Mouse (Mus musculus) midbrain, embryonic 11.5 days (tissue): ENCODE data around the gene Mfap1b. TPM values are rescaled to one million over a fixed set of nuclear protein-coding genes. Genes with fewer than 3 reads are reported as not detected.
"Not testable (repeated sequence)": the region's sequence is repeated elsewhere in the genome, so short reads cannot be mapped to it uniquely, and the experiment has no call there.

Experiments
- ATAC-seq: fragments of 200-750 bp; cut with Nextera tagmentation; 2 replicates; pipeline ENCODE4 v1.8.0; 2017; ENCODE audit warnings: moderate TSS enrichment, moderate library complexity; ENCODE audit not compliant: low FRiP score
- DNase-seq: peaks from one replicate; pipeline ENCODE4 v3.0.0; 2015; ENCODE audit warnings: low spot score; ENCODE audit errors: missing footprints
- H3K27ac ChIP-seq: fragments of 300-500 bp; sonication (generic); 2 replicates; pipeline ENCODE4 v1.5.1; 2014; ENCODE audit warnings: low read depth, low read length
- H3K27me3 ChIP-seq: fragments of 300-500 bp; sonication (generic); 2 replicates; pipeline ENCODE4 v1.6.1; 2014; ENCODE audit warnings: mild to moderate bottlenecking, low read length, moderate library complexity, mixed read lengths; ENCODE audit not compliant: control insufficient read depth, insufficient read depth
- H3K36me3 ChIP-seq: fragments of 300-500 bp; sonication (generic); 2 replicates; pipeline ENCODE4 v1.6.1; 2014; ENCODE audit warnings: mild to moderate bottlenecking, low read length, moderate library complexity, mixed read lengths; ENCODE audit not compliant: control insufficient read depth, insufficient read depth
- H3K4me1 ChIP-seq: fragments of 300-500 bp; sonication (generic); 2 replicates; pipeline ENCODE4 v1.6.1; 2014; ENCODE audit warnings: low read length; ENCODE audit not compliant: control insufficient read depth, insufficient read depth
- H3K4me2 ChIP-seq: fragments of 300-500 bp; sonication (generic); 2 replicates; pipeline ENCODE4 v1.6.1; 2014; ENCODE audit warnings: mild to moderate bottlenecking, moderate library complexity
- H3K4me3 ChIP-seq: fragments of 300-500 bp; sonication (generic); 2 replicates; pipeline ENCODE4 v1.5.1; 2014; ENCODE audit warnings: low read depth, low read length
- H3K9ac ChIP-seq: fragments of 300-500 bp; sonication (generic); 2 replicates; pipeline ENCODE4 v1.6.1; 2014; ENCODE audit warnings: low read length
- H3K9me3 ChIP-seq: fragments of 300-500 bp; sonication (generic); 2 replicates; pipeline ENCODE4 v1.6.1; 2016; ENCODE audit warnings: low read length; ENCODE audit not compliant: control insufficient read depth
- WGBS: fragments of 180-500 bp; shearing (Covaris S2); extraction: QIAGEN DNeasy Blood & Tissue Kit; methylation state at CpG from one replicate; pipeline ENCODE4 v1.1.7; 2014; 5-methylcytosine and 5-hydroxymethylcytosine counted together
- polyA plus RNA-seq: library from polyadenylated mRNA; unstranded; fragments of >200 nt; fragmentation: Nextera tagmentation; extraction: Ambion mirVana; gene quantifications from 2 replicates; pipeline ENCODE4 v1.2.1, GENCODE M21; 2014

The Mfap1b gene
- polyA plus RNA-seq, 1 experiment from 2014 or later: 69.1 TPM

- Histone ChIP-seq H3K36me3 (peaks cover 5% of the 10 kb centered on the region; the same call in 1 of the 2 replicates), H3K4me2 (peak overlapping the region; percentile 69), H3K4me3 (peak overlapping the region; percentile 52), H3K9ac (peak overlapping the region; percentile 65), H3K27ac (no peak overlapping the region), H3K27me3 (no peaks in the 10 kb centered on the region), H3K4me1 (peaks cover 8% of the 10 kb centered on the region), H3K9me3 (no peaks in the 10 kb centered on the region)
- 91% methylated on average over 2 of the region's 2 CpGs for WGBS
- DNase-seq (peak; percentile 83), ATAC-seq (no peak)
Measured at GRCm38 (mm10) chr2:121507951-121508330, 34.1 kb upstream of the Mfap1b start.

DNA sequence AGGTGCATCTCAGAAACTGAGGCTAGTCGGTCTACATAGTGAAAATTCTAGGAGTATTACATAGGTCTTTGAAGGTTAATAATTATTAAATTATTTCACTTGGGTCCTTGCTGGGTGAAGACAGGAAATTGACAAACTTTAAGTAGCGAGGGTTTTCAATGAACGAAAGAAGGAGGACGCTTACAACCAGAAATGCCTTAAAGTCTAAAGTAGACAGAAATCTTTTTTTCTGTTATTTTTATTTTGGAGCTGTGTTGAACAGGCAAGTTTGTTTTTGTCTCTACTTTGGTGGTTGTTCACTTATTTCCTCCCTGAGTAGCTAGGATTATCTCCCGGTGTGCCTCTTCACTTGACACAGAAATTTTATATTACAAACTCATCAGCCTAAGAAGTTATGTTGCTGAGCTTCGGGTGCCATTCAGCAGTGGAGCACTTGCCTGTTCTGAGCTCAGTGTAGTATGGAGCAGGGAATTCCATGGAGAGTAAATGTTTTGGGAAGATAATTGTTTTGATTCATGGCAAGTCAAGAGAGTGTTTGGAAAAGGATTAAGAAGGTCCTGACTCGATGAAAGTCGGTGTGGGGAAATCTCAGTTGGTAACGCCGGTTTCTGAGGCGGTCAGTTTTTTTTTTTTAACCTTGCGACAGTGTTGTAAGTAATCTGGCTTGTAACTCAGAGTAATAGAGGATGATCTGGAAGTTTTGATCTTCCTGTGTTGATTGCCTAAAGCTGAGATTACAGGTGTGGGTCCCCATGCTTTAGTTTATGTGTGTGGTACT, 33.5 kb upstream of the Mfap1b start:
- 15% methylated on average over 12 of the region's 12 CpGs for WGBS
- H3K9ac ChIP-seq: peak overlapping the region; percentile 65
- H3K27me3 ChIP-seq: no peaks in the 10 kb centered on the region
- no peaks in the 10 kb centered on the region for H3K9me3 ChIP-seq
- no peak overlapping the region for H3K27ac ChIP-seq
- peak overlapping the region; percentile 69 for H3K4me2 ChIP-seq
- peaks cover 5% of the 10 kb centered on the region; the same call in 1 of the 2 replicates for H3K36me3 ChIP-seq
- H3K4me3 ChIP-seq: peak overlapping the region; percentile 52
- DNase-seq (peak; percentile 84), ATAC-seq (no peak)
- peaks cover 8% of the 10 kb centered on the region for H3K4me1 ChIP-seq

GRCm38 (mm10) chr2:121505942-121506882, 32.3 kb upstream of the Mfap1b start, which contains the start of the genes Mfap1a and Wdr76:
TSS of gene Mfap1a (minus strand) at chr2:121506665.
TSS of gene Wdr76 (plus strand) at chr2:121506723.
- peak within 1 kb of the TSS; percentile 69 for H3K4me2 ChIP-seq
- H3K27me3 ChIP-seq, H3K36me3 ChIP-seq, H3K27ac ChIP-seq, H3K9me3 ChIP-seq, H3K4me1 ChIP-seq: not testable (repeated sequence)
- DNase-seq (peak; percentile 98), ATAC-seq (peak; percentile 94)
- peak within 1 kb of the TSS; percentile 65 for H3K9ac ChIP-seq
- WGBS: 4% methylated on average over 40 of the region's 42 CpGs
- peak within 1 kb of the TSS; percentile 52 for H3K4me3 ChIP-seq

- not testable (repeated sequence) for DNase-seq, H3K9me3 ChIP-seq, H3K4me3 ChIP-seq, H3K27me3 ChIP-seq, H3K4me1 ChIP-seq, H3K9ac ChIP-seq, ATAC-seq, H3K4me2 ChIP-seq, H3K36me3 ChIP-seq, H3K27ac ChIP-seq
- WGBS: 100% methylated on average over 1 of the region's 6 CpGs
Measured at GRCm38 (mm10) chr2:121501550-121501949, 27.7 kb upstream of the Mfap1b start.

DNA sequence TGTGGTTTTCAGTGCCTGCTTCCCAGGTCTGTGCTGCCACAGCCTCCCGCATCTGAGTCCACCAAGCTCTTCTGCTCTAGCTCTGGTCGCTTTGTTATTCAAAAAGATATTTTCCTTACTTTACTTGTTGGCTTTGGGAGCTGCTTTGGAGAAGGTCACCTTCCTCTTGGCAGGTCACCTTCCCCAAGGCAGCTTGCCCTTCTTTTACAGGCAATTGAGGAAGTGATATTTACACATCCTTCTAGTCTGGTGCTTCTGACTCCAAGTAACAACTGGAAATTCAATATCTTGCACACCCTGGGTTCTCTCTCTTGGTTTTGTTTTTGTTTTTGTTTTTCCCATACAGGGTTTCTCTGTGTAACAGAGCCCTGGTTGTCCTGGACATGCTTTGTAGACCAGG, 10.5 kb upstream of the Mfap1b start:
- 71% methylated on average over 1 of the region's 2 CpGs for WGBS

GRCm38 (mm10) chr2:121483576-121483975, 9.7 kb upstream of the Mfap1b start:
- Histone ChIP-seq H3K9ac (no peak overlapping the region), H3K4me3 (no peak overlapping the region), H3K4me1 (no peaks in the 10 kb centered on the region), H3K36me3 (no peaks in the 10 kb centered on the region), H3K27ac (no peak overlapping the region), H3K27me3 (no peaks in the 10 kb centered on the region), H3K4me2 (no peak overlapping the region), H3K9me3 (no peaks in the 10 kb centered on the region)
- ATAC-seq: no peak
- peak; percentile 44 for DNase-seq
- 54% methylated on average over 8 of the region's 8 CpGs for WGBS

More for the DNA sequence above, 10.5 kb upstream of the Mfap1b start:
- H3K27ac ChIP-seq, H3K9ac ChIP-seq, H3K4me2 ChIP-seq, H3K4me3 ChIP-seq, H3K4me1 ChIP-seq, H3K9me3 ChIP-seq, H3K36me3 ChIP-seq, DNase-seq, ATAC-seq, H3K27me3 ChIP-seq: not testable (repeated sequence)

DNA sequence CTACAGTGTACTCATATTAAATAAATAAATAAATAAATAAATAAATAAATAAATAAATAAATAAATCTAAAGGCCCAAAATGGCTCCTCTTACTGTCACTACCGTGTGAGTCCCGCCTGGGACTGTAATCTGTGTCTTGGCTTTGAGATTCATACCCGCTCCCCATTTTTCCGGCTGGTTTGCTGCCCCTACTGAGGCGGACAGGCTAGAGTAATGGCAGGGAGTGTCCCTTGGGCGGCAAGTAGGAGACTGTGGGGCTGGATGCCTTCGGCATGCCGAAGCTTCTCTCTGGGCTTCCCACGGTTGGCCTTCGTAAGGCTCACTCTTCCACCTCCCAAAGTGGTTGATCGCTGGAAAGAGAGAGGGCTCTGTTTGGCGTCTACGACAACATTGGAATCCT, 7.0 kb upstream of the Mfap1b start:
- not testable (repeated sequence) for H3K27ac ChIP-seq, H3K9me3 ChIP-seq, ATAC-seq, H3K4me3 ChIP-seq, H3K36me3 ChIP-seq, H3K27me3 ChIP-seq, H3K4me2 ChIP-seq, H3K4me1 ChIP-seq, H3K9ac ChIP-seq
- peak; percentile 31 for DNase-seq
- WGBS: 88% methylated on average over 13 of the region's 13 CpGs

- no peak overlapping the region for H3K4me2 ChIP-seq
- no peaks in the 10 kb centered on the region for H3K27me3 ChIP-seq
- H3K9ac ChIP-seq: no peak overlapping the region
- ATAC-seq (no peak), DNase-seq (peak; percentile 78)
- H3K9me3 ChIP-seq: no peaks in the 10 kb centered on the region
- H3K36me3 ChIP-seq: no peaks in the 10 kb centered on the region
- no peak overlapping the region for H3K4me3 ChIP-seq
- no peak overlapping the region for H3K27ac ChIP-seq
- no peaks in the 10 kb centered on the region for H3K4me1 ChIP-seq
- 63% methylated on average over 3 of the region's 3 CpGs for WGBS
Measured at GRCm38 (mm10) chr2:121480498-121480897, 6.6 kb upstream of the Mfap1b start.
